Mouse (Mus musculus): ENCODE measurements around the gene Rsph3b. TPM values are rescaled to one million over a fixed set of nuclear protein-coding genes. Genes with fewer than 3 reads are reported as not detected.

Gene Rsph3b
- polyA plus RNA-seq, 1 experiment, result 17.7 TPM

DNA sequence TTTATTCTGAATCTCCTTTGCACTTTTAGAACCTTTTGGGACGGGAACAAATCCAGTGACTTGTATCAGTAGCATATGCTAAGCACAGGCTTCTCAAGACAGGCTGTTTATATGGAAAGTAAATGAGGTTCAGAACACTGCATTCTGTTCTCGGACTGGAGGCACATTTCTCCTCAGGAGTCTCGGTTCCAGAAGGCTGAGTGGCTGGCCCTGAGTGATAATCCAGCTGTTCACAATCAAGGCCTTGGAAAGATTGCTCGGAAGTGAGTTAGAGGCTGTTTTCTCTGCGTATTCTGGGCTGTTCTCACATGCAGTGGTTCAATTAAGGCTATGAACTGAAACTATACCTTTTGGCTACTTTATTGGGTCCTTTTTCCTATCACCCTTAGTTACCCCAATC, 82.9 kb downstream of the Rsph3b start:
- Histone ChIP-seq H3K27ac (ENCODE audit: insufficient read depth, low read length) (no peak overlapping the region), H3K4me1 (ENCODE audit: control insufficient read depth, insufficient read depth, low read length) (peaks cover 6% of the 10 kb centered on the region)

DNA sequence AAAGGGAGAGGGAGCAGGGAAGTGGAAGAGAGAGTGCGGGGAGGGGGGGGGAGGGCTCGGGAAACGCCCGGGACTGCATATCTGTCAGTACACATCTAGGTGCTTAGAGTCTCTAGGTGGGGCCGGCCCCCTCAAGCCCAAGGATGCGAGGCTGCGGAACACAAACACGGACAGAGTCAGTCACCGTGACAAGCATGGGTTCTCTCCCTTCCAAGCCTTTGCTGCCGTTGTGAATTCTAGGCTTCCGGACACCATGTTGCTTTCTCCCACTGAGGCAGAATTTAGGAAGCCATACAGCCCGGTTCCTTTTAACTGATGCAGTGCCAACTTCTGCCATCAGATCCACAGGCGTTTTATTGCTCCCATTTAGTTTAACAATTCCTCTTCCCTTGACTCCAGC, 83.6 kb downstream of the Rsph3b start:
- H3K27ac ChIP-seq (ENCODE audit: insufficient read depth, low read length), result no peak overlapping the region
- TF ChIP-seq POLR2A (IDR thresholded peaks at IDR 0.05; ENCODE audit: insufficient read depth, low read length) (no peak), EP300 (IDR thresholded peaks at IDR 0.05; ENCODE audit: insufficient read depth, low read depth, low read length) (no peak), CTCF (IDR thresholded peaks at IDR 0.05; ENCODE audit: low read depth, low read length) (no peak)
- H3K9ac ChIP-seq (ENCODE audit: low read depth, poor library complexity, severe bottlenecking), result no peak overlapping the region
- H3K36me3 ChIP-seq (ENCODE audit: control insufficient read depth, insufficient read depth, low read length, poor library complexity, severe bottlenecking), result no peaks in the 10 kb centered on the region
- peaks cover 8% of the 10 kb centered on the region for H3K4me1 ChIP-seq (ENCODE audit: control insufficient read depth, insufficient read depth, low read length)
- H3K27me3 ChIP-seq (ENCODE audit: control insufficient read depth, insufficient read depth, low read length, poor library complexity, severe bottlenecking), result no peaks in the 10 kb centered on the region
- H3K4me3 ChIP-seq (ENCODE audit: low read depth, low read length), result no peak overlapping the region
- H3K9me3 ChIP-seq (replicated peaks; ENCODE audit: control insufficient read depth, insufficient read depth, low read length, poor library complexity, severe bottlenecking), result no peaks in the 10 kb centered on the region

More for the DNA sequence above, 82.9 kb downstream of the Rsph3b start:
- Histone ChIP-seq H3K4me3 (ENCODE audit: low read depth, low read length) (no peak overlapping the region), H3K27me3 (ENCODE audit: control insufficient read depth, insufficient read depth, low read length, poor library complexity, severe bottlenecking) (no peaks in the 10 kb centered on the region), H3K36me3 (ENCODE audit: control insufficient read depth, insufficient read depth, low read length, poor library complexity, severe bottlenecking) (no peaks in the 10 kb centered on the region), H3K9ac (ENCODE audit: low read depth, poor library complexity, severe bottlenecking) (no peak overlapping the region), H3K9me3 (replicated peaks; ENCODE audit: control insufficient read depth, insufficient read depth, low read length, poor library complexity, severe bottlenecking) (no peaks in the 10 kb centered on the region)
- no peak for TF ChIP-seq POLR2A (IDR thresholded peaks at IDR 0.05; ENCODE audit: insufficient read depth, low read length)
- TF ChIP-seq CTCF (IDR thresholded peaks at IDR 0.05; ENCODE audit: low read depth, low read length), result no peak
- TF ChIP-seq EP300 (IDR thresholded peaks at IDR 0.05; ENCODE audit: insufficient read depth, low read depth, low read length), result no peak

DNA sequence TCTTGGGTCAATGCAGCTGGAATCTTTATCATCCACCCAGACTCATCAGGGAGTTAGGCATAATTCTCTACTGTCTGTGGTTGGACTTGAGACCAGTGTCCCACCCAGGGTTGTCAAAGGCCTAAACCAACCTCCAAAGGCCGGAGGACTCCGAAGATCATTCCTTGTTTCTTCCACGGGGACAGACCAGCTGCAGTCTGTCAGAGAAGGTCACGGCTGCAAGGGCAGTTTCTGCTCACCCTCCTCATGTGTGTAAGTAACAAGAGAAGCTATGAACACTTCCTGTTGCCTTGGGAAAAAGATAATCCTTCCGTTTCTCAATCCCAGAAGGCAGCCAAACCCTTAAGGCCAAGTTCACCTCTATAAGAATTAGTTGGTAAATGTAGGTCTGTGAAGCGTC, 85.0 kb downstream of the Rsph3b start:
- H3K36me3 ChIP-seq (ENCODE audit: control insufficient read depth, insufficient read depth, low read length, poor library complexity, severe bottlenecking), result no peaks in the 10 kb centered on the region
- no peak overlapping the region for H3K9ac ChIP-seq (ENCODE audit: low read depth, poor library complexity, severe bottlenecking)
- H3K4me3 ChIP-seq (ENCODE audit: low read depth, low read length), result no peak overlapping the region
- TF ChIP-seq POLR2A (IDR thresholded peaks at IDR 0.05; ENCODE audit: insufficient read depth, low read length), result no peak
- TF ChIP-seq CTCF (IDR thresholded peaks at IDR 0.05; ENCODE audit: low read depth, low read length), result no peak
- TF ChIP-seq EP300 (IDR thresholded peaks at IDR 0.05; ENCODE audit: insufficient read depth, low read depth, low read length), result no peak
- no peaks in the 10 kb centered on the region for H3K9me3 ChIP-seq (replicated peaks; ENCODE audit: control insufficient read depth, insufficient read depth, low read length, poor library complexity, severe bottlenecking)
- 0 out of 2 replicates have a peak, but pooled peaks cover 1% of the 10 kb centered on the region for H3K27me3 ChIP-seq (ENCODE audit: control insufficient read depth, insufficient read depth, low read length, poor library complexity, severe bottlenecking)
- H3K27ac ChIP-seq (ENCODE audit: insufficient read depth, low read length), result no peak overlapping the region
- H3K4me1 ChIP-seq (ENCODE audit: control insufficient read depth, insufficient read depth, low read length), result peaks cover 12% of the 10 kb centered on the region

DNA sequence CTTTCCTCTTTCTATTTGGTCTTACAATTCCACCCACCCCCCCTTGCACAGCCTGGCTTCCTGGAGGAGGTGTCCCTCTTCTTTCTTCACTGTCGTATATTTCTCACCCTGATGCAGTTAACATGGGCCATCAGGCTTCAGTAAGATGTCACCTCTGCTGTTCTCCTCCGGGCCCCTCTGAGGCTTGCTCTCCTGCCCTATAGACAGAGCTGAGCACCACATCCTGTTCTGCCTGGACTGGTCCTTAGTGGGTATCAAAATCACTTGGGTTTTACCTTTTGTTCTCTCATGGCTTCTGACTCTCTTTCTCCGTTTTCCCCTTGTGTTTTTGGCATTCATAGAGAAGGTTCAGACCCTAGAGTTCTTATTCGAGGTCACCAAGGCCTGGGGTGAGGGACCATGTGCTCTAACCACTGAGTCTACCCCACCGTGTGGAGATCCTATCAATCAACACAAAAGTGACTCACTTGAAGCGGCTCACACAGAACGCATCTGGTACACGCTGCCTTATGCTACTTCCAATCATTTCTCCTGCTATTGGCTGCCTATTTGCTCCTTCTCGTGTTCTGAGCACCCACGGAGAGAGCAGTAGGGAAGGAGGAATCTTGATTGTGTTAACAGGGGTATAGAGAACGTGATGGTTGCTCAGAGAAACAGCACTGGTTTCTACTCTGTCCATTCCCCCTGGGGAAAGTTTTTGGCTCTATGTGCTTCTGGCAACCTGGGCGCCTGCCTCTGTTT, 86.3 kb downstream of the Rsph3b start:
- no peaks in the 10 kb centered on the region for H3K9me3 ChIP-seq (replicated peaks; ENCODE audit: control insufficient read depth, insufficient read depth, low read length, poor library complexity, severe bottlenecking)
- no peak overlapping the region for H3K4me3 ChIP-seq (ENCODE audit: low read depth, low read length)
- H3K9ac ChIP-seq (ENCODE audit: low read depth, poor library complexity, severe bottlenecking), result no peak overlapping the region
- TF ChIP-seq EP300 (IDR thresholded peaks at IDR 0.05; ENCODE audit: insufficient read depth, low read depth, low read length) (no peak), CTCF (IDR thresholded peaks at IDR 0.05; ENCODE audit: low read depth, low read length) (no peak), POLR2A (IDR thresholded peaks at IDR 0.05; ENCODE audit: insufficient read depth, low read length) (no peak)
- peaks cover 9% of the 10 kb centered on the region for H3K4me1 ChIP-seq (ENCODE audit: control insufficient read depth, insufficient read depth, low read length)
- H3K36me3 ChIP-seq (ENCODE audit: control insufficient read depth, insufficient read depth, low read length, poor library complexity, severe bottlenecking), result no peaks in the 10 kb centered on the region
- no peak overlapping the region for H3K27ac ChIP-seq (ENCODE audit: insufficient read depth, low read length)
- 0 out of 2 replicates have a peak, but pooled peaks cover 1% of the 10 kb centered on the region for H3K27me3 ChIP-seq (ENCODE audit: control insufficient read depth, insufficient read depth, low read length, poor library complexity, severe bottlenecking)

DNA sequence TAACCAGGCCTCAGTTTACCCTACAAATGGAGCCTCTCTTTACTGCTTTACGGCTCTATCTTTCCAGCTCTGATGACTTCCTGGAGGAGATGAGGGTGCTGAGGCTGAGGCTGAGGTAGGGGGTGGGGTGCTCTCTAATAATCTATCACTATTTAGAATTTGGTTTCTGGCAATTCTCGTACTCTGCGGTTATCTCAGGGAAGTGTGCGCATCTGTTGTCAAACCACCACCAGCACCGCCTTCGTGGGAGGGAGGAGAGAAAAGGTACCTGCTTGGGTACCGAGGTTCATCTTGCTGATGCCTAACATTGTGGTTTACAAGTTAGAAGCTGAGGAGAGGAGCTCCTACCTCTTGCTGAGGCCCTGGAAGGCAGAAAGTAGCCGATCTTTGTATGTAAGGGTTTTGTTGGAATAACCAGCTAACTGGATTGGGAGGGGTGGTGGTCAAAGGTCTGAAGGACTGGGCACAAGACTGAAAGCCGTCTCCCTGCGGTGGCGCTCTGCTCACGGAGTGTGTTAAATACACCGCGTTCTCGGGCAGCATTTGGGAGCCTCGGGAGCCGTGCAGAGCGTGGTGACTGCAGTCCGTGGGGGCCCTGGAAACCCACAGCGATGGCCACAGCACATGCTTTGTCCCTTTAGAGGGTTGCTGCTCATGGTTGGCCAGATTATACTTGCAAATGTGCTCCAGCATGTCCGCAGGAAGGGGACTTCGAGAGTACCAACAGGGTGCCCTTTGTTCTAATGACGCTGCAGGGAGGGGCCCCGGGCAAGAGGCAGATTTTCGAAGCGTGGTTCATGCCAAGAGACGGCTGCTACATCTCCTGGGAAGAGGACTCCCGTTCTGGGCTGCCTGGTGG, 87.1 kb downstream of the Rsph3b start:
- Histone ChIP-seq H3K9ac (ENCODE audit: low read depth, poor library complexity, severe bottlenecking) (no peak overlapping the region), H3K4me1 (ENCODE audit: control insufficient read depth, insufficient read depth, low read length) (peaks cover 8% of the 10 kb centered on the region), H3K4me3 (ENCODE audit: low read depth, low read length) (no peak overlapping the region), H3K27me3 (ENCODE audit: control insufficient read depth, insufficient read depth, low read length, poor library complexity, severe bottlenecking) (0 out of 2 replicates have a peak, but pooled peaks cover 1% of the 10 kb centered on the region), H3K9me3 (replicated peaks; ENCODE audit: control insufficient read depth, insufficient read depth, low read length, poor library complexity, severe bottlenecking) (no peaks in the 10 kb centered on the region), H3K36me3 (ENCODE audit: control insufficient read depth, insufficient read depth, low read length, poor library complexity, severe bottlenecking) (no peaks in the 10 kb centered on the region), H3K27ac (ENCODE audit: insufficient read depth, low read length) (no peak overlapping the region)
- TF ChIP-seq CTCF (IDR thresholded peaks at IDR 0.05; ENCODE audit: low read depth, low read length) (no peak), POLR2A (IDR thresholded peaks at IDR 0.05; ENCODE audit: insufficient read depth, low read length) (no peak), EP300 (IDR thresholded peaks at IDR 0.05; ENCODE audit: insufficient read depth, low read depth, low read length) (no peak)
